Mouse (Mus musculus): Measurements from ENCODE around the gene 3110082I17Rik. TPM values are rescaled to one million over a fixed set of nuclear protein-coding genes. Genes with fewer than 3 reads are reported as not detected.
A peak's percentile ranks its signal among the peaks of the same experiment; 100 is the strongest.

3110082I17Rik gene
- polyA plus RNA-seq, 1 experiment from 2014 or later, result 39.7 TPM

GRCm38 (mm10) chr5:139405478-139405877, 54.8 kb downstream of the 3110082I17Rik start:
- Histone ChIP-seq H3K36me3 (ENCODE audit: control insufficient read depth, insufficient read depth, low read length) (no peaks in the 10 kb centered on the region), H3K4me2 (ENCODE audit: low read depth, severe bottlenecking) (0 out of 2 replicates have a peak overlapping the region, but pooled peaks have one; percentile 10), H3K9me3 (ENCODE audit: control insufficient read depth, low read length) (no peaks in the 10 kb centered on the region), H3K4me1 (ENCODE audit: control insufficient read depth, insufficient read depth, low read length) (peaks cover 12% of the 10 kb centered on the region; the same call in 1 of the 2 replicates), H3K27ac (replicated peaks; ENCODE audit: low read depth, low read length) (no peak overlapping the region), H3K4me3 (ENCODE audit: low read depth, low read length) (no peak overlapping the region), H3K9ac (ENCODE audit: low read length) (peak overlapping the region; percentile 34; the same call in 1 of the 2 replicates), H3K27me3 (ENCODE audit: control insufficient read depth, insufficient read depth, low read length) (no peaks in the 10 kb centered on the region)
- 65% methylated on average over 7 of the region's 7 CpGs for WGBS
- no peak for DNase-seq (ENCODE audit: low spot score)
- 0 out of 2 replicates have a peak, but pooled peaks have one; percentile 22 for ATAC-seq (ENCODE audit: insufficient number of reproducible peaks, low FRiP score, low TSS enrichment, low read depth)

GRCm38 (mm10) chr5:139404801-139405401, 55.4 kb downstream of the 3110082I17Rik start, which contains the start of gene C130050O18Rik:
C130050O18Rik (plus strand) TSS chr5:139405280.
- Histone ChIP-seq H3K27me3 (ENCODE audit: control insufficient read depth, insufficient read depth, low read length) (no peaks in the 10 kb centered on the region), H3K9me3 (ENCODE audit: control insufficient read depth, low read length) (no peaks in the 10 kb centered on the region), H3K27ac (replicated peaks; ENCODE audit: low read depth, low read length) (no peak within 1 kb of the TSS), H3K4me3 (ENCODE audit: low read depth, low read length) (no peak within 1 kb of the TSS), H3K4me2 (ENCODE audit: low read depth, severe bottlenecking) (0 out of 2 replicates have a peak within 1 kb of the TSS, but pooled peaks have one; percentile 10), H3K36me3 (ENCODE audit: control insufficient read depth, insufficient read depth, low read length) (no peaks in the 10 kb centered on the region), H3K4me1 (ENCODE audit: control insufficient read depth, insufficient read depth, low read length) (peaks cover 12% of the 10 kb centered on the region; the same call in 1 of the 2 replicates), H3K9ac (ENCODE audit: low read length) (peak within 1 kb of the TSS; percentile 34)
- 85% methylated on average over 6 of the region's 6 CpGs for WGBS
- DNase-seq (ENCODE audit: low spot score), result no peak
- no peak for ATAC-seq (ENCODE audit: insufficient number of reproducible peaks, low FRiP score, low TSS enrichment, low read depth)

DNA sequence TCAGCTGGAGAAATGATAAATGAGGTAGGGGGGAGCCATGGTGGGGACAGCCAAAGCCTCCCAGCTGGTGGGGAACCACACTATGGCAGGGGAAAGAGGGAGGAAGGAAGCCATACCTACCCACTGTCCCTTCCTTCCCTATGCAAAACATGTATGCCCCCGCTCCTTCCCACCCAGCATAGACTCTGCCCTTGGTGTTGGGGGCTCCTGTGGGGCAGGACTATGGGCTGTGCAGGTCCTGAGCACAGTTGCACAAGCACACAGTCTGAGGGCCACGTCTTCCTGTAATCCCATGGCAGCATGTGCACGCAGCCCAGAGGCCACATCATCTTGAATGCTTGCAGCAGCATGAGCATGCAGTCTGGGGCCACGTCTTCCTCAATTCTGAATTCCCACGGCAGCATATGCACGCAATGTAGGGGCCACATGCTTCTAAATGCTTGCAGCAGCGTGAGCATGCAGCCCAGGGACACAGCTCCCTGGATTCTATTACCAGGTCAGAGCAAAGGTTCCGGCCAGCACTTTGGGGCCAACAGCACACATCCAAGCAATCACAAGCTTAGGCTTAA, 56.6 kb downstream of the 3110082I17Rik start:
- H3K27ac ChIP-seq (replicated peaks; ENCODE audit: low read depth, low read length), result no peak overlapping the region
- peaks cover 12% of the 10 kb centered on the region; the same call in 1 of the 2 replicates for H3K4me1 ChIP-seq (ENCODE audit: control insufficient read depth, insufficient read depth, low read length)
- H3K4me3 ChIP-seq (ENCODE audit: low read depth, low read length), result no peak overlapping the region
- ATAC-seq (ENCODE audit: insufficient number of reproducible peaks, low FRiP score, low TSS enrichment, low read depth) (no peak), DNase-seq (ENCODE audit: low spot score) (no peak)
- no peaks in the 10 kb centered on the region for H3K36me3 ChIP-seq (ENCODE audit: control insufficient read depth, insufficient read depth, low read length)
- no peaks in the 10 kb centered on the region for H3K9me3 ChIP-seq (ENCODE audit: control insufficient read depth, low read length)
- 92% methylated on average over 8 of the region's 8 CpGs for WGBS
- H3K9ac ChIP-seq (ENCODE audit: low read length), result no peak overlapping the region
- no peaks in the 10 kb centered on the region for H3K27me3 ChIP-seq (ENCODE audit: control insufficient read depth, insufficient read depth, low read length)
- H3K4me2 ChIP-seq (ENCODE audit: low read depth, severe bottlenecking), result no peak overlapping the region

DNA sequence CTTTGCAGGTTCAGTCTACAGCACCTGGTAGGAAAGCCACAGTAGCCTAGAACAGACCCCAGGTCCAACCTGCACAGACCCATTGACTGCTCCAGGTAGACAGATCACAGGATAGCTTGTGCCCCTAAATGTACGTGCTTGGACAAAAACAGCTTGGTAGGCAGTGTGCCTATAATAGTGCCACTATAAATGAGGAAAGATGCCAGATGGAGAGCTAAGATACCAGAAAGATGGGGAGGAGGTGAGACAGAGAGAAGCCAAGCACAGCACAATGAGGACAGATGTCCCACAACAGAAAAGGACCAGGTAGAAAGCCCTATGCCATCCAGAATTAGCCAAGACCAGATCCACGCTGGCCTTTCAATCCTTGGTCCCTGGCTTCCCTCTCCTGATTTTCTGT, 58.2 kb downstream of the 3110082I17Rik start:
- H3K36me3 ChIP-seq (ENCODE audit: control insufficient read depth, insufficient read depth, low read length), result no peaks in the 10 kb centered on the region
- H3K9ac ChIP-seq (ENCODE audit: low read length), result no peak overlapping the region
- H3K4me1 ChIP-seq (ENCODE audit: control insufficient read depth, insufficient read depth, low read length), result peaks cover 12% of the 10 kb centered on the region; the same call in 1 of the 2 replicates
- WGBS, result 96% methylated on average over 2 of the region's 2 CpGs
- no peak overlapping the region for H3K4me3 ChIP-seq (ENCODE audit: low read depth, low read length)
- H3K9me3 ChIP-seq (ENCODE audit: control insufficient read depth, low read length), result no peaks in the 10 kb centered on the region
- no peak for ATAC-seq (ENCODE audit: insufficient number of reproducible peaks, low FRiP score, low TSS enrichment, low read depth)
- no peak overlapping the region for H3K4me2 ChIP-seq (ENCODE audit: low read depth, severe bottlenecking)
- no peak for DNase-seq (ENCODE audit: low spot score)
- no peak overlapping the region for H3K27ac ChIP-seq (replicated peaks; ENCODE audit: low read depth, low read length)
- no peaks in the 10 kb centered on the region for H3K27me3 ChIP-seq (ENCODE audit: control insufficient read depth, insufficient read depth, low read length)

DNA sequence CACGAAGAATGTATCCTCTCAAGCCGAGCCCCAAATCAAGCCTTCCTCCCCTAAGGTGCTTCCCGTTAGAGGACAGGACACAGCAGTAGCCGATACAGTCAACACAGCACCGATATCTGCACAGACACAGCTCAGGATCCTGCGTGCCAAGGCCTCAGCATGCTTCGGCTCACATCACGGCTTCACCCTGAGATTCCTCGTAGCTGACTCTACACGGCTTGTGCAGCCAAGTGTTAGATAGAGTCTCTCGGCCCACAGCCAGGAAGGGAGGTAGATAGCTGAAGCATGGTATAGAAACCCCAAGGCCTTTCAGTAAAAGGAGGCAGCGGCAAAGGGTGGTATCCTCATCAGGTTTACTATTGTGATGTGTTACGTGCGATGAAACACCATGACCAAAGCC, 60.3 kb downstream of the 3110082I17Rik start:
- Histone ChIP-seq H3K4me2 (ENCODE audit: low read depth, severe bottlenecking) (no peak overlapping the region), H3K36me3 (ENCODE audit: control insufficient read depth, insufficient read depth, low read length) (no peaks in the 10 kb centered on the region), H3K4me3 (ENCODE audit: low read depth, low read length) (no peak overlapping the region), H3K9ac (ENCODE audit: low read length) (no peak overlapping the region), H3K4me1 (ENCODE audit: control insufficient read depth, insufficient read depth, low read length) (peaks cover 3% of the 10 kb centered on the region), H3K27ac (replicated peaks; ENCODE audit: low read depth, low read length) (no peak overlapping the region), H3K27me3 (ENCODE audit: control insufficient read depth, insufficient read depth, low read length) (no peaks in the 10 kb centered on the region), H3K9me3 (ENCODE audit: control insufficient read depth, low read length) (no peaks in the 10 kb centered on the region)
- DNase-seq (ENCODE audit: low spot score) (no peak), ATAC-seq (ENCODE audit: insufficient number of reproducible peaks, low FRiP score, low TSS enrichment, low read depth) (no peak)
- WGBS, result 94% methylated on average over 14 of the region's 14 CpGs

DNA sequence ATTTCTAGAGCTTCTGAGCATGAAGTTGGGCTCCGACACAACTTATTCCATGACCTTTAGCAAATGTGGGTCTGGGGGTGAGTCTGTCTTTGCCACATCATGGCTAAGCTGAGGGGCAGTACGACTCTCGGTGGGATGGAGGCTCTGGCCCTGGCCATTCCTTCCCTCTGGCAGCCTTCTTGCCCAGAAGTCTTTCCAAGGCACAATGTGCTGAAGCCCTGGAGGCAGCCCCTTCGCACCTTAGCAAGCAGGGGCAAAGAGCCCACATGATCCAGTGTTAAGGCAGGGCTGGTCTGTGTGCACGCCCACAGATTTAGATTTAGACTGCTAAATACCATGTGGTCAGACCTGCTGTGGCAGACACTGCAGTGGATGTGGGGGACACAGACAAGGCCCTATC, 61.5 kb downstream of the 3110082I17Rik start:
- Histone ChIP-seq H3K9me3 (ENCODE audit: control insufficient read depth, low read length) (no peaks in the 10 kb centered on the region), H3K9ac (ENCODE audit: low read length) (no peak overlapping the region), H3K36me3 (ENCODE audit: control insufficient read depth, insufficient read depth, low read length) (no peaks in the 10 kb centered on the region), H3K27ac (replicated peaks; ENCODE audit: low read depth, low read length) (no peak overlapping the region), H3K4me3 (ENCODE audit: low read depth, low read length) (no peak overlapping the region), H3K4me1 (ENCODE audit: control insufficient read depth, insufficient read depth, low read length) (peaks cover 2% of the 10 kb centered on the region; the same call in 1 of the 2 replicates), H3K4me2 (ENCODE audit: low read depth, severe bottlenecking) (no peak overlapping the region), H3K27me3 (ENCODE audit: control insufficient read depth, insufficient read depth, low read length) (no peaks in the 10 kb centered on the region)
- 80% methylated on average over 5 of the region's 5 CpGs for WGBS
- ATAC-seq (ENCODE audit: insufficient number of reproducible peaks, low FRiP score, low TSS enrichment, low read depth) (no peak), DNase-seq (ENCODE audit: low spot score) (no peak)

GRCm38 (mm10) chr5:139397959-139398753, 62.2 kb downstream of the 3110082I17Rik start:
- no peak overlapping the region for H3K4me2 ChIP-seq (ENCODE audit: low read depth, severe bottlenecking)
- DNase-seq (ENCODE audit: low spot score) (peak; percentile 93), ATAC-seq (ENCODE audit: insufficient number of reproducible peaks, low FRiP score, low TSS enrichment, low read depth) (peak; percentile 58; the same call in 1 of the 2 replicates)
- H3K9ac ChIP-seq (ENCODE audit: low read length), result no peak overlapping the region
- H3K4me1 ChIP-seq (ENCODE audit: control insufficient read depth, insufficient read depth, low read length), result peaks cover 2% of the 10 kb centered on the region; the same call in 1 of the 2 replicates
- H3K4me3 ChIP-seq (ENCODE audit: low read depth, low read length), result no peak overlapping the region
- H3K9me3 ChIP-seq (ENCODE audit: control insufficient read depth, low read length), result no peaks in the 10 kb centered on the region
- 41% methylated on average over 5 of the region's 5 CpGs for WGBS
- H3K27ac ChIP-seq (replicated peaks; ENCODE audit: low read depth, low read length), result no peak overlapping the region
- no peaks in the 10 kb centered on the region; the same call in 1 of the 2 replicates for H3K36me3 ChIP-seq (ENCODE audit: control insufficient read depth, insufficient read depth, low read length)
- no peaks in the 10 kb centered on the region for H3K27me3 ChIP-seq (ENCODE audit: control insufficient read depth, insufficient read depth, low read length)

- DNase-seq (ENCODE audit: low spot score) (no peak), ATAC-seq (ENCODE audit: insufficient number of reproducible peaks, low FRiP score, low TSS enrichment, low read depth) (no peak)
- H3K4me1 ChIP-seq (ENCODE audit: control insufficient read depth, insufficient read depth, low read length), result peaks cover 2% of the 10 kb centered on the region; the same call in 1 of the 2 replicates
- H3K36me3 ChIP-seq (ENCODE audit: control insufficient read depth, insufficient read depth, low read length), result no peaks in the 10 kb centered on the region; the same call in 1 of the 2 replicates
- H3K9me3 ChIP-seq (ENCODE audit: control insufficient read depth, low read length), result no peaks in the 10 kb centered on the region
- no peak overlapping the region for H3K9ac ChIP-seq (ENCODE audit: low read length)
- H3K27me3 ChIP-seq (ENCODE audit: control insufficient read depth, insufficient read depth, low read length), result no peaks in the 10 kb centered on the region
- 90% methylated on average over 4 of the region's 4 CpGs for WGBS
- no peak overlapping the region for H3K4me2 ChIP-seq (ENCODE audit: low read depth, severe bottlenecking)
- H3K27ac ChIP-seq (replicated peaks; ENCODE audit: low read depth, low read length), result no peak overlapping the region
- H3K4me3 ChIP-seq (ENCODE audit: low read depth, low read length), result no peak overlapping the region
Observed at GRCm38 (mm10) chr5:139397359-139397916, 62.9 kb downstream of the 3110082I17Rik start.
